Mouse (Mus musculus): ENCODE measurements around the gene Fbxl17. TPM values are rescaled to one million over a fixed set of nuclear protein-coding genes. Genes with fewer than 3 reads are reported as not detected.
A peak's percentile ranks its signal among the peaks of the same experiment; 100 is the strongest.

The Fbxl17 gene
- total RNA-seq (2014; rRNA removed), result 27.3 and 32.0 TPM in 2 replicates
- 9.5 and 10.7 TPM in 2 replicates for polyA plus RNA-seq (2015; fragmentation: Nextera tagmentation; extraction: Ambion mirVana)

GRCm38 (mm10) chr17:63499636-63500155 is at the start of gene Fbxl17:
Fbxl17 (minus strand) TSS chr17:63500017.
- no peaks in the 10 kb centered on the region for H3K36me3 ChIP-seq (ENCODE audit: insufficient read depth)
- H3K9ac ChIP-seq, result peak within 1 kb of the TSS; percentile 97
- peak within 1 kb of the TSS; percentile 69 for H3K4me2 ChIP-seq (ENCODE audit: low read depth)
- no peaks in the 10 kb centered on the region for H3K27me3 ChIP-seq (ENCODE audit: insufficient read depth, low read length)
- TF ChIP-seq CTCF (IDR thresholded peaks at IDR 0.05; ENCODE audit: low read depth), result no peak
- H3K27ac ChIP-seq (ENCODE audit: low read depth, low read length), result peak within 1 kb of the TSS; percentile 96
- ATAC-seq, result peak; percentile 74
- no peaks in the 10 kb centered on the region for H3K9me3 ChIP-seq (ENCODE audit: low read length)
- peak; percentile 76 for DNase-seq
- peaks cover 16% of the 10 kb centered on the region for H3K4me1 ChIP-seq (ENCODE audit: insufficient read depth)
- 5% methylated on average over 58 of the region's 80 CpGs for WGBS
- peak within 1 kb of the TSS; percentile 82 for H3K4me3 ChIP-seq (ENCODE audit: low read depth, low read length)

GRCm38 (mm10) chr17:63547465-63547864 is 47.6 kb upstream of the Fbxl17 start:
- 79% methylated on average over 4 of the region's 4 CpGs for WGBS
- Histone ChIP-seq H3K4me2 (ENCODE audit: low read depth) (no peak overlapping the region), H3K36me3 (ENCODE audit: insufficient read depth) (no peaks in the 10 kb centered on the region), H3K4me1 (ENCODE audit: insufficient read depth) (no peaks in the 10 kb centered on the region), H3K4me3 (ENCODE audit: low read depth, low read length) (no peak overlapping the region), H3K9me3 (ENCODE audit: low read length) (no peaks in the 10 kb centered on the region), H3K27ac (ENCODE audit: low read depth, low read length) (no peak overlapping the region), H3K9ac (no peak overlapping the region), H3K27me3 (ENCODE audit: insufficient read depth, low read length) (no peaks in the 10 kb centered on the region)
- peak; percentile 63 for TF ChIP-seq CTCF (IDR thresholded peaks at IDR 0.05; ENCODE audit: low read depth)
- DNase-seq (peak; percentile 35), ATAC-seq (no peak)

- 91% methylated on average over 17 of the region's 17 CpGs for WGBS
- no peaks in the 10 kb centered on the region for H3K4me1 ChIP-seq (ENCODE audit: insufficient read depth)
- no peak for TF ChIP-seq CTCF (IDR thresholded peaks at IDR 0.05; ENCODE audit: low read depth)
- no peaks in the 10 kb centered on the region for H3K27me3 ChIP-seq (ENCODE audit: insufficient read depth, low read length)
- H3K4me2 ChIP-seq (ENCODE audit: low read depth), result no peak overlapping the region
- H3K9ac ChIP-seq, result no peak overlapping the region
- H3K36me3 ChIP-seq (ENCODE audit: insufficient read depth), result no peaks in the 10 kb centered on the region
- DNase-seq (no peak), ATAC-seq (no peak)
- H3K4me3 ChIP-seq (ENCODE audit: low read depth, low read length), result no peak overlapping the region
- H3K27ac ChIP-seq (ENCODE audit: low read depth, low read length), result no peak overlapping the region
- no peaks in the 10 kb centered on the region for H3K9me3 ChIP-seq (ENCODE audit: low read length)
These were observed 34.9 kb upstream of the Fbxl17 start for GRCm38 (mm10) chr17:63534576-63535265.

- no peak for ATAC-seq
- Histone ChIP-seq H3K4me2 (ENCODE audit: low read depth) (no peak overlapping the region), H3K4me1 (ENCODE audit: insufficient read depth) (no peaks in the 10 kb centered on the region), H3K27me3 (ENCODE audit: insufficient read depth, low read length) (no peaks in the 10 kb centered on the region), H3K36me3 (ENCODE audit: insufficient read depth) (no peaks in the 10 kb centered on the region), H3K9ac (no peak overlapping the region), H3K27ac (ENCODE audit: low read depth, low read length) (no peak overlapping the region), H3K4me3 (ENCODE audit: low read depth, low read length) (no peak overlapping the region), H3K9me3 (ENCODE audit: low read length) (no peaks in the 10 kb centered on the region)
- no peak for DNase-seq
- TF ChIP-seq CTCF (IDR thresholded peaks at IDR 0.05; ENCODE audit: low read depth), result no peak
- WGBS, result 8% methylated on average over 6 of the region's 6 CpGs
These were observed 33.4 kb upstream of the Fbxl17 start for GRCm38 (mm10) chr17:63533074-63533836.

- no peaks in the 10 kb centered on the region for H3K27me3 ChIP-seq (ENCODE audit: insufficient read depth, low read length)
- no peak overlapping the region for H3K4me2 ChIP-seq (ENCODE audit: low read depth)
- 64% methylated on average over 6 of the region's 6 CpGs for WGBS
- ATAC-seq (no peak), DNase-seq (no peak)
- H3K4me1 ChIP-seq (ENCODE audit: insufficient read depth), result no peaks in the 10 kb centered on the region
- no peak overlapping the region for H3K27ac ChIP-seq (ENCODE audit: low read depth, low read length)
- TF ChIP-seq CTCF (IDR thresholded peaks at IDR 0.05; ENCODE audit: low read depth), result no peak
- H3K9me3 ChIP-seq (ENCODE audit: low read length), result no peaks in the 10 kb centered on the region
- no peak overlapping the region for H3K9ac ChIP-seq
- H3K4me3 ChIP-seq (ENCODE audit: low read depth, low read length), result no peak overlapping the region
- H3K36me3 ChIP-seq (ENCODE audit: insufficient read depth), result no peaks in the 10 kb centered on the region
These were observed 29.7 kb upstream of the Fbxl17 start for GRCm38 (mm10) chr17:63529476-63529875.

GRCm38 (mm10) chr17:63520691-63521090 is 20.9 kb upstream of the Fbxl17 start:
- no peak overlapping the region for H3K27ac ChIP-seq (ENCODE audit: low read depth, low read length)
- H3K27me3 ChIP-seq (ENCODE audit: insufficient read depth, low read length), result no peaks in the 10 kb centered on the region
- DNase-seq, result peak; percentile 57
- H3K9ac ChIP-seq, result no peak overlapping the region
- 70% methylated on average over 2 of the region's 2 CpGs for whole genome bisulfite sequencing
- no peak for ATAC-seq
- no peak for TF ChIP-seq CTCF (IDR thresholded peaks at IDR 0.05; ENCODE audit: low read depth)
- H3K4me3 ChIP-seq (ENCODE audit: low read depth, low read length), result no peak overlapping the region
- H3K36me3 ChIP-seq (ENCODE audit: insufficient read depth), result no peaks in the 10 kb centered on the region
- H3K4me2 ChIP-seq (ENCODE audit: low read depth), result no peak overlapping the region
- H3K9me3 ChIP-seq (ENCODE audit: low read length), result no peaks in the 10 kb centered on the region
- H3K4me1 ChIP-seq (ENCODE audit: insufficient read depth), result no peaks in the 10 kb centered on the region

- DNase-seq (no peak), ATAC-seq (no peak)
- H3K4me2 ChIP-seq (ENCODE audit: low read depth), result no peak overlapping the region
- H3K36me3 ChIP-seq (ENCODE audit: insufficient read depth), result no peaks in the 10 kb centered on the region
- H3K9me3 ChIP-seq (ENCODE audit: low read length), result no peaks in the 10 kb centered on the region
- no peaks in the 10 kb centered on the region for H3K27me3 ChIP-seq (ENCODE audit: insufficient read depth, low read length)
- no peak overlapping the region for H3K9ac ChIP-seq
- H3K4me1 ChIP-seq (ENCODE audit: insufficient read depth), result no peaks in the 10 kb centered on the region
- no peak overlapping the region for H3K27ac ChIP-seq (ENCODE audit: low read depth, low read length)
- H3K4me3 ChIP-seq (ENCODE audit: low read depth, low read length), result no peak overlapping the region
- 84% methylated on average over 2 of the region's 2 CpGs for WGBS
- TF ChIP-seq CTCF (IDR thresholded peaks at IDR 0.05; ENCODE audit: low read depth), result no peak
These were observed 10.6 kb upstream of the Fbxl17 start for GRCm38 (mm10) chr17:63510451-63510850.

All from forebrain, postnatal 0 days (tissue).